Mouse (Mus musculus) midbrain, embryonic 13.5 days (tissue): ENCODE data around the gene Inpp4a. TPM values are rescaled to one million over a fixed set of nuclear protein-coding genes. Genes with fewer than 3 reads are reported as not detected.

ENCODE experiments used
- ATAC-seq: fragments of 200-750 bp; cut with Nextera tagmentation; 2 replicates; pipeline ENCODE4 v1.8.0; 2017; ENCODE audit warnings: mild to moderate bottlenecking, moderate TSS enrichment, moderate library complexity
- H3K27ac ChIP-seq: fragments of 300-500 bp; sonication (generic); 2 replicates; pipeline ENCODE4 v1.5.1; 2015; ENCODE audit warnings: inconsistent platforms, mild to moderate bottlenecking, moderate library complexity
- H3K27me3 ChIP-seq: fragments of 300-500 bp; sonication (generic); 2 replicates; pipeline ENCODE4 v1.6.1; 2015; ENCODE audit warnings: mild to moderate bottlenecking, inconsistent platforms
- H3K36me3 ChIP-seq: fragments of 300-500 bp; sonication (generic); 2 replicates; pipeline ENCODE4 v1.6.1; 2015; ENCODE audit warnings: mild to moderate bottlenecking, inconsistent platforms
- H3K4me1 ChIP-seq: fragments of 300-500 bp; sonication (generic); replicated peaks from 2 replicates; pipeline ENCODE4 v1.6.1; 2015; ENCODE audit warnings: inconsistent platforms
- H3K4me2 ChIP-seq: fragments of 300-500 bp; sonication (generic); replicated peaks from 2 replicates; pipeline ENCODE4 v1.6.1; 2015; ENCODE audit warnings: moderate library complexity, mild to moderate bottlenecking, inconsistent platforms
- H3K4me3 ChIP-seq: fragments of 300-500 bp; sonication (generic); replicated peaks from 2 replicates; pipeline ENCODE4 v1.5.1; 2015; ENCODE audit warnings: mild to moderate bottlenecking, inconsistent platforms
- H3K9ac ChIP-seq: fragments of 300-500 bp; sonication (generic); replicated peaks from 2 replicates; pipeline ENCODE4 v1.6.1; 2015; ENCODE audit warnings: mild to moderate bottlenecking, inconsistent platforms
- H3K9me3 ChIP-seq: fragments of 300-500 bp; sonication (generic); 2 replicates; pipeline ENCODE4 v1.6.1; 2016; ENCODE audit warnings: mild to moderate bottlenecking, inconsistent platforms
- WGBS: fragments of 180-500 bp; shearing (Covaris S2); methylation state at CpG from one replicate; pipeline ENCODE4 v1.1.7; 2015; 5-methylcytosine and 5-hydroxymethylcytosine counted together
- polyA plus RNA-seq: library from polyadenylated mRNA; unstranded; fragments of >200 nt; fragmentation: Nextera tagmentation; extraction: Ambion mirVana; gene quantifications from 2 replicates; pipeline ENCODE4 v1.2.1, GENCODE M21; 2015

The Inpp4a gene
- polyA plus RNA-seq, 1 experiment from 2014 or later: 52.0 TPM

DNA sequence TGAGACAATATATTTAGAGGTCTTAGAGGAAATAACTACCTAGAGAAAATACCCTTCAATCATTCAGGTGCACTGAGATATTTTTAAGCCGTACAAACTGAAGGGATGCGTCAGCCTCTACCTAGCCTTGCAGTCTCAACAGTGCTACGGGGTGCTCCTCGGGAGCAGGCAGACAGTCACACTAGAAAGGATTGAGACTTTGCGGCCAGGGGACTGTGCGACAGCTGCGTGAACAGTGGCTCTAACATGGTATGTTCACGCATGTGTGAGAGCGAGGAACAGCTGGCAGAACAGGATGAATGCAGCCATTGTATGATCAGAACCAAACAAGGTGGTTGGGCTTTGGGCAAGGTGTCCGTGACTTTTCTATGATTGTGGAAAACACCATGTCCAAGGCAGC, 63.1 kb downstream of the Inpp4a start:
- H3K27ac ChIP-seq: no peak overlapping the region
- H3K27me3 ChIP-seq: no peaks in the 10 kb centered on the region
- H3K4me3 ChIP-seq: no peak overlapping the region
- no peaks in the 10 kb centered on the region for H3K9me3 ChIP-seq
- H3K4me2 ChIP-seq: no peak overlapping the region
- H3K36me3 ChIP-seq: peaks cover 42% of the 10 kb centered on the region
- no peak overlapping the region for H3K9ac ChIP-seq
- no peak for ATAC-seq
- 91% methylated on average over 10 of the region's 10 CpGs for WGBS
- no peaks in the 10 kb centered on the region for H3K4me1 ChIP-seq

DNA sequence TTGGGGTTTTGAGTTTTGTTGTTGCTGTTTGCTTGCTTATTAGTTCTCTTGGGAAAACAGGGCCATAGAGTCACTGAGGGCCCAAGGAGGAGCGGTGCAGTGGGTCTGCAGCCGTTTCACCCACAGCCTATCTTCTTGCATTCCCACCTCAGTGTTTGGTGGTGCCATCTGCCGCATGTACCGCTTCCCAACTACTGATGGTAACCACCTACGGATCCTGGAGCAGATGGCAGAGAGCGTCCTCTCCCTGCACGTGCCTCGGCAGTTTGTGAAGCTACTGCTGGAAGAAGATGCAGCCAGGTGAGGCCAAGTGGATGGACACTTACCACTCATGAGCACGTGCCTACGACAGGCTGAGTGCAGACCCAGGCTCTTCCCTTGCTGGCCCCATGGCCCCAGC, 68.5 kb downstream of the Inpp4a start:
- no peak overlapping the region for H3K27ac ChIP-seq
- no peak overlapping the region for H3K4me2 ChIP-seq
- 95% methylated on average over 10 of the region's 10 CpGs for WGBS
- no peak overlapping the region for H3K4me3 ChIP-seq
- H3K36me3 ChIP-seq: peaks cover 68% of the 10 kb centered on the region
- H3K27me3 ChIP-seq: no peaks in the 10 kb centered on the region
- no peaks in the 10 kb centered on the region for H3K9me3 ChIP-seq
- no peak overlapping the region for H3K9ac ChIP-seq
- no peaks in the 10 kb centered on the region for H3K4me1 ChIP-seq
- no peak for ATAC-seq

- ATAC-seq: no peak
- Histone ChIP-seq H3K4me3 (no peak overlapping the region), H3K9me3 (no peaks in the 10 kb centered on the region), H3K27ac (no peak overlapping the region), H3K36me3 (peaks cover 73% of the 10 kb centered on the region), H3K27me3 (no peaks in the 10 kb centered on the region), H3K9ac (no peak overlapping the region), H3K4me2 (no peak overlapping the region), H3K4me1 (no peaks in the 10 kb centered on the region)
- 92% methylated on average over 7 of the region's 7 CpGs for WGBS
Measured at GRCm38 (mm10) chr1:37368768-37369385, 69.2 kb downstream of the Inpp4a start.

DNA sequence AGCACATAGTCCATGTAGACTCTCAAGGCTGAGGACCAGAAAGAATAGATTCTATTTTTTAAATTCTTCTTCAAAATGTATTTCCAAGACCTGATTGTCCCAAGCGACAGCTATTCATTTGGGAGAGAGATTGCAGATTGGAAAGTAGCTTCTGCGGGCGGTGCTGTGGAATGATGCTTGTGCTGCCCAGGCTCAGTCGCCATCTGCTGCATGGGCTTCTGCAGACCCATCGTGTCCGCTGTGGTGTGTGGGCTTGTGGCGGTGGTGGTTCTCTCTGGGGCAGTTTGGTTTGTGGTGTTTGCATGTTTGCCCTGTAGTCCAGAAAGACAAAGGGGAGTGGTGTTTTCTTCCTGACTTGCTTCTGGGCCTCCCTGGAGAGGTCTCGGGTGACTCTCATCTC, 76.5 kb downstream of the Inpp4a start:
- Histone ChIP-seq H3K27me3 (no peaks in the 10 kb centered on the region), H3K4me1 (no peaks in the 10 kb centered on the region), H3K4me2 (no peak overlapping the region), H3K27ac (no peak overlapping the region), H3K4me3 (no peak overlapping the region), H3K9ac (no peak overlapping the region), H3K9me3 (no peaks in the 10 kb centered on the region), H3K36me3 (peaks cover 76% of the 10 kb centered on the region)
- no peak for ATAC-seq
- WGBS: 95% methylated on average over 8 of the region's 8 CpGs

- 91% methylated on average over 2 of the region's 2 CpGs for WGBS
- no peak overlapping the region for H3K9ac ChIP-seq
- H3K36me3 ChIP-seq: peaks cover 75% of the 10 kb centered on the region
- ATAC-seq: no peak
- no peaks in the 10 kb centered on the region for H3K27me3 ChIP-seq
- H3K4me2 ChIP-seq: no peak overlapping the region
- no peak overlapping the region for H3K27ac ChIP-seq
- no peaks in the 10 kb centered on the region for H3K4me1 ChIP-seq
- H3K9me3 ChIP-seq: no peaks in the 10 kb centered on the region
- no peak overlapping the region for H3K4me3 ChIP-seq
Measured at GRCm38 (mm10) chr1:37376751-37377150, 77.1 kb downstream of the Inpp4a start.

DNA sequence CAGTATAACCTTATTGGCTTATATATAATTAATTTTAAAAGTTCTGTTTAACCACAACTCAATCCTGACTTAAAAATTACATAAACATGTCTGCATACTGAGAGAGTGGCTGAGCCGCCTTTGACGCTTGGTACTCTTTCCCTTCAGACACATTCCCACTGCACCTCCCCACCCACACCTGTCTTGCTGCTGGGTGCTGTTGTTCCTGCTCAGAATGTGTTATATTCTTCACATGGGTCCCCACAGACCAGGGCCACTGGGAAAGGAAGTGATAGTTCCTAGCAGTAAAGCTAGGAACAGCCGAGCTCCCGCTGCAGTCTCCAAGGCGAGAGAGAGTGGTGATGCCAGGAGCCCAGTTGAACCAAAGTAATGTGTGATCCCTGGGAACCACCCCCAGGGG, 78.4 kb downstream of the Inpp4a start:
- H3K4me3 ChIP-seq: no peak overlapping the region
- 93% methylated on average over 5 of the region's 5 CpGs for WGBS

GRCm38 (mm10) chr1:37379536-37379935, 79.9 kb downstream of the Inpp4a start:
- H3K36me3 ChIP-seq: peaks cover 65% of the 10 kb centered on the region
- no peak overlapping the region for H3K4me2 ChIP-seq
- H3K9me3 ChIP-seq: no peaks in the 10 kb centered on the region
- H3K4me3 ChIP-seq: no peak overlapping the region
- no peak for ATAC-seq
- no peaks in the 10 kb centered on the region for H3K4me1 ChIP-seq
- WGBS: 75% methylated on average over 4 of the region's 4 CpGs
- no peak overlapping the region for H3K9ac ChIP-seq
- no peak overlapping the region for H3K27ac ChIP-seq
- no peaks in the 10 kb centered on the region for H3K27me3 ChIP-seq

More for the DNA sequence above, 78.4 kb downstream of the Inpp4a start:
- no peaks in the 10 kb centered on the region for H3K27me3 ChIP-seq
- H3K9me3 ChIP-seq: no peaks in the 10 kb centered on the region
- H3K9ac ChIP-seq: no peak overlapping the region
- peaks cover 69% of the 10 kb centered on the region for H3K36me3 ChIP-seq
- H3K4me1 ChIP-seq: no peaks in the 10 kb centered on the region
- no peak overlapping the region for H3K4me2 ChIP-seq
- no peak for ATAC-seq
- no peak overlapping the region for H3K27ac ChIP-seq

- Histone ChIP-seq H3K4me2 (no peak overlapping the region), H3K4me1 (no peaks in the 10 kb centered on the region), H3K27ac (no peak overlapping the region), H3K9me3 (no peaks in the 10 kb centered on the region), H3K27me3 (no peaks in the 10 kb centered on the region), H3K36me3 (peaks cover 55% of the 10 kb centered on the region), H3K9ac (no peak overlapping the region), H3K4me3 (no peak overlapping the region)
- 95% methylated on average over 5 of the region's 5 CpGs for WGBS
- ATAC-seq: no peak
Measured at GRCm38 (mm10) chr1:37380913-37381312, 81.2 kb downstream of the Inpp4a start.

DNA sequence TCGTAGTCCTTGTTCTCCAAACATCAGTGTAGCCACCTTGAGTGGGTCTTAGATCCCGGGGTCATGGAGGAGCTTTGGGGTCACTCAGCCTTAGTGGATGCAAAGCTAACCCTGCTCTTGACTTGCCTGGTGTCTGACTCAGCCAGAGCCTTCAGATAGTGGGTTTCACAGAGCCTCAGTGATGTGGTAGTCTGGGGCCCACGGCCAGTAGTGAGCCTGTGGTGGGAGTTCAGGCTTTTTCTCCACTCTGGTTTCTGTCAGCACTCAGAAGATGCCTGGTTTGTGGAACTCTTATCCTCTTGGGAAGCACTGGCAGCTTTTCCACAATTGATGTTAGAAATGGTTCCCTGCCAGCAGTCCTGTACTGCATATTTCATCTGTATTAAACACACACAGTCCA, 84.6 kb downstream of the Inpp4a start:
- no peak for ATAC-seq
- H3K4me2 ChIP-seq: no peak overlapping the region
- H3K27ac ChIP-seq: no peak overlapping the region
- H3K36me3 ChIP-seq: peaks cover 49% of the 10 kb centered on the region
- H3K9ac ChIP-seq: no peak overlapping the region
- no peaks in the 10 kb centered on the region for H3K27me3 ChIP-seq
- no peak overlapping the region for H3K4me3 ChIP-seq
- WGBS: 87% methylated on average over 3 of the region's 3 CpGs
- no peaks in the 10 kb centered on the region for H3K4me1 ChIP-seq
- H3K9me3 ChIP-seq: no peaks in the 10 kb centered on the region

- no peak overlapping the region for H3K4me2 ChIP-seq
- ATAC-seq: no peak
- H3K36me3 ChIP-seq: peaks cover 52% of the 10 kb centered on the region
- no peaks in the 10 kb centered on the region for H3K27me3 ChIP-seq
- H3K4me3 ChIP-seq: no peak overlapping the region
- H3K27ac ChIP-seq: no peak overlapping the region
- H3K4me1 ChIP-seq: no peaks in the 10 kb centered on the region
- no peaks in the 10 kb centered on the region for H3K9me3 ChIP-seq
- 88% methylated on average over 7 of the region's 7 CpGs for WGBS
- H3K9ac ChIP-seq: no peak overlapping the region
Measured at GRCm38 (mm10) chr1:37386448-37386971, 86.8 kb downstream of the Inpp4a start.

DNA sequence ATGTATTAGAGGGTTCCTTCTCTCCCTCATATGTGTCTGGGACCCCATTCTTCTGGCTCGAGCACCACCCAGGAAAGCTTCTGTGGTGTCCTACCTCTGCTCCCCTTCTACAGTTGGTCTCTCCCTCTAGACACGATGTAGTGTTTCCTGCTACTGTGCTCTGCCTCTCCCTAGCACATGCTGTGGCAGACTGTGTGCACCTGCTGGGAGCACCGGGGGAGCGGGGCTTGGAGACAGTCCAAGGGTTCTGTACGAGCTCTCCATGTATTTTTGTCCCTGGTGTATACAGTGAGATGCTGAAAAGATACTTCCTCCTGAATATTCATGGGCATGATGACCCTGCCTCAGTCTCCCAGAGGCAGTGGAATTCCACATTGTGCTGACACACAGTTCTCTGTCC, 93.5 kb downstream of the Inpp4a start:
- Histone ChIP-seq H3K27ac (no peak overlapping the region), H3K4me1 (no peaks in the 10 kb centered on the region), H3K9me3 (no peaks in the 10 kb centered on the region), H3K4me2 (no peak overlapping the region), H3K36me3 (peaks cover 84% of the 10 kb centered on the region), H3K4me3 (no peak overlapping the region), H3K27me3 (no peaks in the 10 kb centered on the region), H3K9ac (no peak overlapping the region)
- whole genome bisulfite sequencing: 73% methylated on average over 5 of the region's 5 CpGs
- no peak for ATAC-seq

- Histone ChIP-seq H3K4me1 (0 out of 2 replicates have a peak, but pooled peaks cover 6% of the 10 kb centered on the region), H3K4me2 (no peak overlapping the region), H3K27me3 (no peaks in the 10 kb centered on the region), H3K9me3 (no peaks in the 10 kb centered on the region), H3K36me3 (peaks cover 77% of the 10 kb centered on the region), H3K9ac (no peak overlapping the region), H3K4me3 (no peak overlapping the region), H3K27ac (no peak overlapping the region)
- WGBS: 75% methylated on average over 1 of the region's 1 CpGs
- ATAC-seq: no peak
Measured at GRCm38 (mm10) chr1:37396481-37396880, 96.8 kb downstream of the Inpp4a start.

GRCm38 (mm10) chr1:37398961-37399360, 99.3 kb downstream of the Inpp4a start:
- 0 out of 2 replicates have a peak, but pooled peaks have one; percentile 24 for ATAC-seq
- Histone ChIP-seq H3K4me1 (0 out of 2 replicates have a peak, but pooled peaks cover 6% of the 10 kb centered on the region), H3K9me3 (no peaks in the 10 kb centered on the region), H3K27ac (no peak overlapping the region), H3K27me3 (no peaks in the 10 kb centered on the region), H3K4me2 (no peak overlapping the region), H3K36me3 (peaks cover 63% of the 10 kb centered on the region), H3K9ac (peak overlapping the region; percentile 6; the same call in 1 of the 2 replicates), H3K4me3 (no peak overlapping the region)
- WGBS: 81% methylated on average over 3 of the region's 3 CpGs
